Comparison of ENCODE assay signal across 15 mouse cellular contexts in genomic region chr4:10804735-10805134, GRCm38 (mm10).
DNase-seq lines count a peak whose midpoint lies in the region; ATAC-seq and TF ChIP-seq lines count a peak whose summit lies in the region.
"Had no signal": no experiment of that assay in that cellular context is flagged by ENCODE, and none has a peak within 500 bp of the region (broad histone marks: within the 10 kb centered on the region; RNA-seq: fewer than 3 reads in every experiment).

No protein-coding gene starts in this region.

- DNase-seq in embryonic facial prominence, embryonic 11.5 days (ENCODE audit: low spot score), result peak; percentile 2
- DNase-seq in embryonic facial prominence, embryonic 10.5 days (ENCODE audit: low spot score), result no peak
- DNase-seq in lung, postnatal 0 days (ENCODE audit: low spot score), result peak; percentile 12
- no peak for DNase-seq in lung, postnatal 10 days
- peak; percentile 9 for DNase-seq in ES-CJ7 (ENCODE audit: low read depth, low spot score)
- DNase-seq in right cerebral cortex, adult 18-20 months, result no peak
- DNase-seq in cerebellum, adult 8-10 months, result no peak
- DNase-seq: adrenal gland, adult 2 months; kidney, adult 11 months; kidney, postnatal 36 days; liver, postnatal 0 days; thymus, postnatal 36 days had no signal

- H3K27ac ChIP-seq in embryonic facial prominence, embryonic 11.5 days (replicated peaks; ENCODE audit: low read depth, low read length), result no peak overlapping the region
- H3K27ac ChIP-seq in embryonic facial prominence, embryonic 10.5 days (replicated peaks), result no peak overlapping the region
- H3K27ac ChIP-seq in lung, postnatal 0 days (ENCODE audit: low read length), result no peak overlapping the region
- H3K27ac ChIP-seq: limb, embryonic 13.5 days; midbrain, embryonic 10.5 days had no signal

- peak; percentile 41 for TF ChIP-seq CTCF in lung, postnatal 0 days (IDR thresholded peaks at IDR 0.05)

- H3K4me2 ChIP-seq in embryonic facial prominence, embryonic 11.5 days (ENCODE audit: low read depth, low read length), result no peak overlapping the region
- H3K4me2 ChIP-seq in lung, postnatal 0 days (replicated peaks; ENCODE audit: low read depth, low read length), result no peak overlapping the region
- H3K4me2 ChIP-seq: limb, embryonic 13.5 days had no signal

- no peaks in the 10 kb centered on the region for H3K4me1 ChIP-seq in embryonic facial prominence, embryonic 11.5 days (ENCODE audit: control insufficient read depth, insufficient read depth, low read length)
- H3K4me1 ChIP-seq in embryonic facial prominence, embryonic 10.5 days, result no peaks in the 10 kb centered on the region
- H3K4me1 ChIP-seq in lung, postnatal 0 days (ENCODE audit: insufficient read depth, low read depth, low read length), result no peaks in the 10 kb centered on the region
- H3K4me1 ChIP-seq: midbrain, embryonic 10.5 days had no signal

- no peak for TF ChIP-seq EP300 in lung, postnatal 0 days (IDR thresholded peaks at IDR 0.05)

- ATAC-seq in embryonic facial prominence, embryonic 11.5 days (replicated peaks; ENCODE audit: insufficient number of reproducible peaks, low FRiP score, low TSS enrichment, low read depth), result no peak
- ATAC-seq in lung, postnatal 0 days, result no peak
- ATAC-seq in hematopoietic stem cell, adult 5-6 weeks (replicated peaks in 1 of 2; ENCODE audit: insufficient read depth in 1 of 2, low FRiP score in 2 of 2, low TSS enrichment in 1 of 2, low read depth in 1 of 2, poor library complexity in 2 of 2, severe bottlenecking in 2 of 2), result peak; percentile 45 to 71; a peak in 3 of 4 replicates
- ATAC-seq: liver, postnatal 0 days had no signal

- H3K4me3 ChIP-seq in embryonic facial prominence, embryonic 11.5 days (ENCODE audit: low read depth, low read length), result no peak overlapping the region
- H3K4me3 ChIP-seq in embryonic facial prominence, embryonic 10.5 days, result no peak overlapping the region
- H3K4me3 ChIP-seq in lung, postnatal 0 days (ENCODE audit: low read depth, low read length), result no peak overlapping the region
- H3K4me3 ChIP-seq: limb, embryonic 13.5 days; midbrain, embryonic 10.5 days had no signal

- no peaks in the 10 kb centered on the region for H3K27me3 ChIP-seq in embryonic facial prominence, embryonic 11.5 days (ENCODE audit: control insufficient read depth, insufficient read depth, low read length)
- no peaks in the 10 kb centered on the region for H3K27me3 ChIP-seq in embryonic facial prominence, embryonic 10.5 days (replicated peaks; ENCODE audit: low read depth, poor library complexity, severe bottlenecking)
- H3K27me3 ChIP-seq in lung, postnatal 0 days (replicated peaks; ENCODE audit: insufficient read depth, low read length), result no peaks in the 10 kb centered on the region
- H3K27me3 ChIP-seq: limb, embryonic 13.5 days had no signal

- no peak overlapping the region for H3K9ac ChIP-seq in embryonic facial prominence, embryonic 11.5 days (replicated peaks; ENCODE audit: low read length)
- no peak overlapping the region for H3K9ac ChIP-seq in lung, postnatal 0 days (replicated peaks; ENCODE audit: low read depth)
- H3K9ac ChIP-seq: limb, embryonic 13.5 days; liver, postnatal 0 days had no signal

- WGBS in embryonic facial prominence, embryonic 11.5 days, result 27% methylated on average over 1 of the region's 1 CpGs
- WGBS in embryonic facial prominence, embryonic 10.5 days, result 25% methylated on average over 1 of the region's 1 CpGs
- 19% methylated on average over 1 of the region's 1 CpGs for WGBS in lung, postnatal 0 days

- H3K36me3 ChIP-seq in embryonic facial prominence, embryonic 11.5 days (replicated peaks; ENCODE audit: control insufficient read depth, insufficient read depth, low read depth, low read length), result no peaks in the 10 kb centered on the region
- H3K36me3 ChIP-seq in embryonic facial prominence, embryonic 10.5 days (replicated peaks), result no peaks in the 10 kb centered on the region
- no peaks in the 10 kb centered on the region for H3K36me3 ChIP-seq in lung, postnatal 0 days (ENCODE audit: insufficient read depth, low read length)
- H3K36me3 ChIP-seq: limb, embryonic 13.5 days; midbrain, embryonic 10.5 days had no signal

- no peaks in the 10 kb centered on the region for H3K9me3 ChIP-seq in embryonic facial prominence, embryonic 11.5 days (replicated peaks; ENCODE audit: control insufficient read depth, low read length)
- no peaks in the 10 kb centered on the region for H3K9me3 ChIP-seq in embryonic facial prominence, embryonic 10.5 days
- no peaks in the 10 kb centered on the region for H3K9me3 ChIP-seq in lung, postnatal 0 days (ENCODE audit: low read length)
- H3K9me3 ChIP-seq: limb, embryonic 13.5 days; midbrain, embryonic 10.5 days had no signal

Comparison
In these comparisons a context has a peak if more than half of its experiments do, and no peak if none do; other contexts are left out.
1. DNase-seq: peak in embryonic facial prominence, embryonic 11.5 days (single experiment), lung, postnatal 0 days (single experiment) and ES-CJ7 (single experiment); none in embryonic facial prominence, embryonic 10.5 days (single experiment), lung, postnatal 10 days (single experiment), right cerebral cortex, adult 18-20 months (single experiment) and cerebellum, adult 8-10 months (single experiment).
2. ATAC-seq: peak in hematopoietic stem cell, adult 5-6 weeks (2 of 2); none in embryonic facial prominence, embryonic 11.5 days (single experiment) and lung, postnatal 0 days (single experiment).